Comparison of ENCODE assay signal across 14 mouse cellular contexts in genomic region chr11:113212390-113213025, GRCm38 (mm10).
"Had no signal": no experiment of that assay in that cellular context is flagged by ENCODE, and none has a peak within 500 bp of the region (broad histone marks: within the 10 kb centered on the region; RNA-seq: fewer than 3 reads in every experiment).

No protein-coding gene starts in this region.

- H3K4me1 ChIP-seq: limb, embryonic 12.5 days; liver, embryonic 13.5 days; neural tube, embryonic 13.5 days had no signal

- ATAC-seq: liver, postnatal 0 days had no signal

- H3K36me3 ChIP-seq: limb, embryonic 12.5 days; liver, embryonic 13.5 days; lung, embryonic 15.5 days; neural tube, embryonic 13.5 days had no signal

- H3K4me3 ChIP-seq: layer of hippocampus, adult 2 months; limb, embryonic 12.5 days; liver, embryonic 13.5 days; lung, embryonic 15.5 days; neural tube, embryonic 13.5 days had no signal

- H3K9me3 ChIP-seq: limb, embryonic 12.5 days; liver, embryonic 13.5 days; lung, embryonic 15.5 days; neural tube, embryonic 13.5 days had no signal

- DNase-seq: kidney, adult 18-20 months; kidney, postnatal 10 days; kidney, postnatal 4 days; liver; liver, embryonic 13.5 days; liver, postnatal 0 days; lung, postnatal 14 days; right cerebral cortex, adult 18-20 months; right cerebral cortex, postnatal 25 days; thymus, postnatal 36 days had no signal

- H3K4me2 ChIP-seq: limb, embryonic 12.5 days; liver, embryonic 13.5 days; lung, embryonic 15.5 days; neural tube, embryonic 13.5 days had no signal

- H3K27ac ChIP-seq: layer of hippocampus, adult 2 months; limb, embryonic 12.5 days; liver, embryonic 13.5 days; lung, embryonic 15.5 days; neural tube, embryonic 13.5 days had no signal

- H3K27me3 ChIP-seq: limb, embryonic 12.5 days; liver, embryonic 13.5 days; lung, embryonic 15.5 days; neural tube, embryonic 13.5 days had no signal

- H3K9ac ChIP-seq: limb, embryonic 12.5 days; liver, embryonic 13.5 days; liver, postnatal 0 days; lung, embryonic 15.5 days; neural tube, embryonic 13.5 days had no signal
